Mouse (Mus musculus) hindbrain, embryonic 16.5 days (tissue): ENCODE results near the gene Olfr1062. TPM values are rescaled to one million over a fixed set of nuclear protein-coding genes. Genes with fewer than 3 reads are reported as not detected.
"Not testable (repeated sequence)": the region's sequence is repeated elsewhere in the genome, so short reads cannot be mapped to it uniquely, and the experiment has no call there.

Experiments used
- ATAC-seq: fragments of 200-750 bp; cut with Nextera tagmentation; 2 replicates; pipeline ENCODE4 v1.8.0; 2017; ENCODE audit warnings: moderate TSS enrichment, moderate library complexity
- H3K27ac ChIP-seq: fragments of 300-500 bp; sonication (generic); 2 replicates; pipeline ENCODE4 v1.5.1; 2014; ENCODE audit warnings: low read depth, mild to moderate bottlenecking, control low read depth, low read length, moderate library complexity
- H3K27me3 ChIP-seq: fragments of 300-500 bp; sonication (generic); replicated peaks from 2 replicates; pipeline ENCODE4 v1.6.1; 2014; ENCODE audit warnings: low read length; ENCODE audit not compliant: control insufficient read depth, insufficient read depth
- H3K36me3 ChIP-seq: fragments of 300-500 bp; sonication (generic); 2 replicates; pipeline ENCODE4 v1.6.1; 2014; ENCODE audit warnings: mild to moderate bottlenecking, low read length, moderate library complexity, mixed read lengths; ENCODE audit not compliant: control insufficient read depth, insufficient read depth
- H3K4me1 ChIP-seq: fragments of 300-500 bp; sonication (generic); 2 replicates; pipeline ENCODE4 v1.6.1; 2014; ENCODE audit warnings: low read depth, low read length; ENCODE audit not compliant: control insufficient read depth, insufficient read depth
- H3K4me2 ChIP-seq: fragments of 300-500 bp; sonication (generic); 2 replicates; pipeline ENCODE4 v1.6.1; 2014; ENCODE audit warnings: mild to moderate bottlenecking, low read length, control low read depth, moderate library complexity
- H3K4me3 ChIP-seq: fragments of 300-500 bp; sonication (generic); 2 replicates; pipeline ENCODE4 v1.5.1; 2014; ENCODE audit warnings: mild to moderate bottlenecking, low read length, control low read depth, moderate library complexity
- H3K9ac ChIP-seq: fragments of 300-500 bp; sonication (generic); 2 replicates; pipeline ENCODE4 v1.6.1; 2014; ENCODE audit warnings: low read depth, mild to moderate bottlenecking, control low read depth, low read length, moderate library complexity
- H3K9me3 ChIP-seq: fragments of 300-500 bp; sonication (generic); 2 replicates; pipeline ENCODE4 v1.6.1; 2014; ENCODE audit warnings: mild to moderate bottlenecking, low read length, moderate library complexity; ENCODE audit not compliant: control insufficient read depth
- WGBS: fragments of 180-500 bp; shearing (Covaris S2); extraction: QIAGEN DNeasy Blood & Tissue Kit; methylation state at CpG from one replicate; pipeline ENCODE4 v1.1.7; 2014; 5-methylcytosine and 5-hydroxymethylcytosine counted together
- polyA plus RNA-seq: library from polyadenylated mRNA; unstranded; fragments of >200 nt; fragmentation: Nextera tagmentation; extraction: Ambion mirVana; gene quantifications from 2 replicates; pipeline ENCODE4 v1.2.1, GENCODE M21; 2015

The Olfr1062 gene
- polyA plus RNA-seq: not detected in 2 replicates

DNA sequence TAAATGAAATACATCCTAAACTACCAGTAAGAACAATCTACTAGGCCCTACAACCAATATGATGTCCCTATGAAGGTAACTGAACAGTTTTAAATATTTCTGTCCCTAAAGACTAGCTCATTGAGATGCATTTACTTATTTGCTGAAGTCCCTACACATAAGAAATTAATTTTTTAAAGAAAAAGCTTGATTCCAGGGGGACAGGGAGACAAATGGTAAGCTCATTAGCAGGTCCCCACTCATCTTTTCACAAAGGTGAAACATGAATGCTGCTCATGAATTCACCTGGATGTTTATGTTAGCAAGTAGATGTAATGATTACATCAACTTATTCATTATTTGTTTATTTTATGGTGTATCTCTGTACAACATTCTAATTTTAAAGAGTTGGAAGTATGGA, at the start of gene Olfr1062:
Olfr1062 (minus strand) TSS at position 101 of the 400 bp plus-strand sequence.
- H3K9me3 ChIP-seq, H3K4me1 ChIP-seq, H3K27me3 ChIP-seq, H3K4me3 ChIP-seq, H3K4me2 ChIP-seq, H3K36me3 ChIP-seq, H3K27ac ChIP-seq, H3K9ac ChIP-seq, ATAC-seq: not testable (repeated sequence)

DNA sequence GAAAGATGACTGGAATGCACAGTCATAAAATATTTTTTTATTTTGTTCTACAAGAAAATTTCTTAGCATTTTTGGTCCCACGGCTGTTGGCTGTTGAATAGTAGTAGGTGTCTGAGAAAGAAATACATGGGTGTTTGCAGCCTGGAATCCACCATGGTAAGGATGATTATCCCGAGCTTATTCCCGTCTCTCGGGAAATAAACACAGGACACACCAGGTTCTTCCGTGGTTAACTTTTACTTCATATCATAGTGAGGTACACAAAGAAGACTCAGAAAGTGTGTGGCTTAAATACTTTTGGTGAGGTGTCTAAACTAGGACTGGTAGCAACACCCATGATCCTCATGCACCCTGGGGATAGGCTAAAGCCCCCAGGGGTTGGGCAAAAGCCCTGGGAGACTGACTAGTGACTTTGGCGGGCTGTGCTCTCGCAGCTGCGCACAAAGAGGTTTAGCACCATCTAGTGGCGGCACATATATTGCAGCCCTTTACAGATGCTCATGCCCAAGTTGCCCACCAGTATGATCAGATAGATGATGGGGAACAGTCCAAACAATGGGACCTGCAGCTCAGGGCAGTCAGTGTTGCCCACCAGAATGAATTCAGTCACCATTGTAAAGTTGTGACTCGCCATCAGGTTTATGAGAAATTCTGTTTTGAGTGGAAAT, 38.0 kb upstream of the Olfr1062 start:
- no peaks in the 10 kb centered on the region for H3K27me3 ChIP-seq
- WGBS: 41% methylated on average over 10 of the region's 10 CpGs
- ATAC-seq: peak; percentile 54; the same call in 1 of the 2 replicates
- no peak overlapping the region for H3K4me3 ChIP-seq
- H3K4me1 ChIP-seq: no peaks in the 10 kb centered on the region
- no peaks in the 10 kb centered on the region for H3K36me3 ChIP-seq
- H3K9ac ChIP-seq: no peak overlapping the region
- no peak overlapping the region for H3K27ac ChIP-seq
- H3K4me2 ChIP-seq: no peak overlapping the region
- no peaks in the 10 kb centered on the region for H3K9me3 ChIP-seq

DNA sequence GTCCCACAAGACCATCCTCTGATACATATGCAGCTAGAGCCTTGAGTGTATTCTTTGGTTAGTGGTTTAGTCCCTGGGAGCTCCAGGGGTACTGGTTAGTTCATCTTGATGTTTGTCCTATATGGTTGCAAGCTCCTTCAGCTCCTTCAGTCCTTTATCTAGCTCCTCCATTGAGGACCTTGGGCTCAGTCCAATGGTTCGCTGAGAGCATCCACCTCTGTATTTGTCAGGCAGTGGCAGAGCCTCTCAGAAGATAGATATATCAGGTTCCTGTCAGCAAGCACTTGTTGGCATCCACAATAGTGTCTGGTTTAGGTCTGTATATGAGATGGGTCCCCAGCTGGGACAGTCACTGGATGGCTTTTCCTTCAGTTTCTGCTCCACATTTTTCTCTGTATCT, 33.9 kb upstream of the Olfr1062 start:
- 93% methylated on average over 1 of the region's 1 CpGs for WGBS
- no peaks in the 10 kb centered on the region for H3K9me3 ChIP-seq

DNA sequence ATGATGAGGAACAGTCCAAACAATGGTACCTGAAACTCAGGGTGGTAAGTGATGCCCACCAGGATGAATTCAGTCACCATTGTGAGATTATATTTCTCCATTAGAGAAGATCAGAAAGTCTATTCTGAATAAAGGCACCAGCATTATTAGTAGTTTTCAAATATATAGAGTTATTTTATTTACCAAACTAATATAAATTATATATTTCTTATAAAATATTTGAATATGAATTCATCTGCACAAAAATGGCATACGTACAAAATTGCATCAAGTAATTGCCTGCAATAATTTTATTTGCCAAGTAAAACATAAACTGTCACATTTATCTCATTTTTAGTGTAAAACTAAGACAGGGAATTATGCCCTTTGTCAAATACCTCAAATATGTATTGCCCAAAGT, 29.6 kb upstream of the Olfr1062 start, which contains the start of gene Olfr1066:
Olfr1066 (minus strand) TSS at position 101 of the 400 bp plus-strand sequence.
- Histone ChIP-seq H3K4me1 (no peaks in the 10 kb centered on the region), H3K9ac (no peak within 1 kb of the TSS), H3K4me3 (no peak within 1 kb of the TSS), H3K27ac (no peak within 1 kb of the TSS), H3K4me2 (no peak within 1 kb of the TSS), H3K9me3 (no peaks in the 10 kb centered on the region), H3K36me3 (no peaks in the 10 kb centered on the region), H3K27me3 (no peaks in the 10 kb centered on the region)
- no peak for ATAC-seq
- 90% methylated on average over 1 of the region's 1 CpGs for WGBS

More for the DNA sequence above, 33.9 kb upstream of the Olfr1062 start:
- no peak overlapping the region for H3K4me2 ChIP-seq
- H3K4me1 ChIP-seq: no peaks in the 10 kb centered on the region
- no peak overlapping the region for H3K27ac ChIP-seq
- H3K9ac ChIP-seq: no peak overlapping the region
- no peaks in the 10 kb centered on the region for H3K36me3 ChIP-seq
- H3K27me3 ChIP-seq: no peaks in the 10 kb centered on the region
- no peak overlapping the region for H3K4me3 ChIP-seq
- ATAC-seq: no peak

DNA sequence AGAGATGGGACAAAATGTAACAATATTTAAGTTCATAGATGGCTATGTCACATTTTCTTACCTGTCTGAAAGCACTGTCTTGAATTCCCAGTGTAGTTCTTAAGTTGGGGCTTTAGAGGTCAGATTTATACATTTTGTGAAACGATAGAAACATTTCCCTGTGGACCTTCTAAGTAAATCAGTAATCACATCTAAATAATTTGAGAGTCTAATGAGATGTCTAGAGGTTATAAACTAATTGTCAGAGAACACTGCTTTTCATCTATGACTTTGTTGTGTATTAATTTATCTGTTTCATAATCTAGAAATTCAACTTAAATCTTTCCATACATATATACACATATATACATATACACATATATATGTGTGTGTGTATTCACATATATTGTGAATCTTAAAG, 23.9 kb upstream of the Olfr1062 start, which contains the start of gene Olfr1065:
Olfr1065 (minus strand) TSS at position 101 of the 400 bp plus-strand sequence.
- H3K4me2 ChIP-seq, H3K27ac ChIP-seq, H3K27me3 ChIP-seq, H3K36me3 ChIP-seq, H3K4me1 ChIP-seq, H3K9me3 ChIP-seq, ATAC-seq, H3K4me3 ChIP-seq, H3K9ac ChIP-seq: not testable (repeated sequence)
- no CpG with 5 or more reads among the region's 1 CpGs for WGBS

DNA sequence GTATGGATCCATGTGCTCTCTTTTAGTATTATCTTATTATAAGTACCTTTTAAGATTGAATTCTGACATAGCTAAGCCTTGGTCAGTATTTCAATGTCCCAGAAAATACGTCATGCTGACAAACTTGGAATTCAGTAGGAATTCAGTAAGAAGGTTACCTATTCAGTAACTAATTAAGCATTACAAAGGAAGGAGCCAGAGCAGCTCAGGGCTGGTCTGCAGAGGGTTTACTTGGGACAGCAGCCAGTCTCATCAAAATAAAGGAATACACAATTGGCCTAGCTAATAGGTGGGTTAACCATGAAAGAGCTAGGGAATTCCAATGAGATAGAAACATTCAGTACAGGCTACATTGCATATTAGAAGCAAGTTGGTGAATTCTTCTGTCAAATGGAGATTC, 15.6 kb upstream of the Olfr1062 start:
- not testable (repeated sequence) for H3K27me3 ChIP-seq, H3K9ac ChIP-seq, H3K4me3 ChIP-seq, H3K27ac ChIP-seq, H3K9me3 ChIP-seq, ATAC-seq, H3K4me1 ChIP-seq, H3K4me2 ChIP-seq, H3K36me3 ChIP-seq
- 58% methylated on average over 1 of the region's 1 CpGs for WGBS

DNA sequence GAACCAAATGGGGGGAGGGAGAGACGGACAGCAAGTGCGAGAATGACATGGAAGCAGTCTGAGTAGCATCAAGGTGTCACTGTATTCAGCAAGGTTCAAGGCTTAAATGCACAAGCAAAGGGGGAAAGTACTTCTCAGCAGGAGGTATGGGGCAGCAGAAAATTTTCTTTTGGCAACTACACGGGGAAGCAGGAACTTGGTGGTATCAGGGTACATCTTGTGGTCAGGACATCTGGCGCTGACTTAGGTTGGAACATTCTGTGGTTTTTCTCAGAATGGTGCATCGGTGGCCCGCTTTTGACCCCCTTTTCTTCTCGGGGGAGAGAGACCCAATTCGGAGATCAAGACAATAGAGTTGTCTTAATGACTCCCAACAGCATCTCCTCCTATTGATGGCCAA, 2.0 kb upstream of the Olfr1062 start:
- not testable (repeated sequence) for H3K9me3 ChIP-seq, H3K4me2 ChIP-seq, H3K27ac ChIP-seq, H3K4me1 ChIP-seq, H3K9ac ChIP-seq, ATAC-seq, H3K27me3 ChIP-seq, H3K4me3 ChIP-seq, H3K36me3 ChIP-seq
- WGBS: 93% methylated on average over 8 of the region's 8 CpGs

DNA sequence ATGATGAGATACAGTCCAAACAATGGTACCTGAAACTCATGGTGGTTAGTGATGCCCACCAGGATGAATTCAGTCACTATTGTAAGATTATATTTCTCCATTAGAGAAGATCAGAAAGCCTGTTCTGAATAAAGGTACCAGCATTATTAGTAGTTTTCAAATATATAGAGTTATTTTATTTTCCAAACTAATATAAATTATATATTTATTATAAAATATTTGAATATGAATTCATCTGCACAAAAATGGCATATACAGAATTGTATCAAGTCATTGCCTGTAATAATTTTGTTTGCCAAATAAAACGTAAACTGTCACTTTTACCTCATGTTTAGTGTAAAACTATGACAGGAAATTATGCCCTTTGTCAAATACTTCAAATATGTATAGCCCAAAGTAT, 12.6 kb downstream of the Olfr1062 start, which contains the start of gene Olfr1061:
Olfr1061 (minus strand) TSS at position 101 of the 400 bp plus-strand sequence.
- no peak within 1 kb of the TSS for H3K4me2 ChIP-seq
- no peak within 1 kb of the TSS for H3K9ac ChIP-seq
- H3K9me3 ChIP-seq: no peaks in the 10 kb centered on the region
- H3K27ac ChIP-seq: no peak within 1 kb of the TSS
- WGBS: 80% methylated on average over 1 of the region's 1 CpGs
- no peaks in the 10 kb centered on the region for H3K27me3 ChIP-seq
- no peaks in the 10 kb centered on the region for H3K36me3 ChIP-seq
- no peak for ATAC-seq
- no peaks in the 10 kb centered on the region for H3K4me1 ChIP-seq
- H3K4me3 ChIP-seq: no peak within 1 kb of the TSS

DNA sequence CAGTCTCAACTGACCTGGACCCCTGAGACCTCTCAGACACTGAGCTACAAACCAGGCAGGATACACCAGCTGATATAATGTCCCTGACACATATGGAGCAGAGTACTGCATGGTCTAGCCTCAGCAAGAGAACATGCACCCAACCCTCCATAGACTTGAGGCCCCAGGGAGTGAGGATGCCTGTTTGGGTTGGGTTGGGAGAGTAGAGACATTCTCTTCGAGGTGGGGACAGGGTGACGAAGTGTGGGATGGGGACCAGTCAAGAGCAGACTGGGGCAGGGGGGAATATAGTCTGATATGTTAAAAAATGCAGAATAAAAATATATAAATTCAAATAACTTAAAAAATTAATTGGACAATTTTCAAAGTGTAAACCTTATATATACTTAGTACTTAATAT, 31.4 kb downstream of the Olfr1062 start:
- Histone ChIP-seq H3K36me3 (no peaks in the 10 kb centered on the region), H3K27ac (no peak overlapping the region), H3K9me3 (no peaks in the 10 kb centered on the region), H3K4me2 (no peak overlapping the region), H3K4me3 (no peak overlapping the region), H3K9ac (no peak overlapping the region), H3K27me3 (no peaks in the 10 kb centered on the region), H3K4me1 (no peaks in the 10 kb centered on the region)
- 97% methylated on average over 2 of the region's 2 CpGs for WGBS
- ATAC-seq: no peak
